Mouse (Mus musculus): ENCODE data around the gene M6pr. TPM values are rescaled to one million over a fixed set of nuclear protein-coding genes. Genes with fewer than 3 reads are reported as not detected.

The M6pr gene
- 100 to 1,000 TPM; 163 to 309 TPM for polyA plus RNA-seq (2017; shearing (Covaris generic))

GRCm38 (mm10) chr6:122308505-122309393 lies at the start of gene M6pr:
M6pr (plus strand) TSS chr6:122308720.

GRCm38 (mm10) chr6:122282782-122283181 lies 25.7 kb upstream of the M6pr start, which contains the start of gene Klrg1:
Klrg1 (minus strand) TSS chr6:122282882.

GRCm38 (mm10) chr6:122340349-122341000 lies 32.0 kb downstream of the M6pr start, which contains the start of gene Phc1:
Phc1 (minus strand) TSS chr6:122340561.

Other genes starting within 250 kb of the M6pr start
- gene Klrg1, start 25.8 kb upstream of the M6pr start, polyA plus RNA-seq (2017; shearing (Covaris generic)) = 100 to 1,000 TPM in 1 of 2 experiments, 10 to 100 TPM in 1; 17.3 to 308 TPM
- 10 to 100 TPM; 12.2 to 12.8 TPM for gene Phc1, start 31.8 kb downstream of the M6pr start, polyA plus RNA-seq (2017; shearing (Covaris generic))
- not detected for gene Rimklb, start 190.0 kb downstream of the M6pr start, polyA plus RNA-seq (2017; shearing (Covaris generic))
- gene Mfap5, start 197.1 kb downstream of the M6pr start, polyA plus RNA-seq (2017; shearing (Covaris generic)) = under 1 TPM in 1 of 2 experiments, not detected in 1; 0.48 TPM
- gene Aicda, start 245.1 kb downstream of the M6pr start, polyA plus RNA-seq (2017; shearing (Covaris generic)) = under 1 TPM in 1 of 2 experiments, not detected in 1; 0.59 TPM

Measured in activated CD4-positive, CD25-positive, alpha-beta regulatory T cell (primary cell).